22 mouse cellular contexts compared by ENCODE assay signal in the genomic region with DNA sequence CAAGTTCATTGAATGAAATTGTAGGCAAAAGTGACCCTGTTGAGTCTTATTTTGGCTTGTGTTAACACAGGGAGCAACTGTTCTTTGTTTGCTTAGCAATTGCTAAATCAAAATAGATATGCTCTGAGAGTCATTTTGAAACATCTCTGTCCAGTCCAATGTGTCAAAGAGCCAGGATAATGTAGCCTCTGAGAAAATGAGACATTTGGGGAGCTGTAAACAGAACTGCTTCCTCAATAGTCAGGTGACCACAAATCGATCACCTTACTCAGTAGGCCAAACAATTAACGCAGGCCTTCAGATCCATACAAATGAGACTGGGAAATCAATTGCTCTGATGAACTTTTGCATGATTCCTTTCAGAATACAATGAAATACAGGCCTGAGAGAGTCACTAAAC.
DNase-seq lines count a peak whose midpoint lies in the region; ATAC-seq and TF ChIP-seq lines count a peak whose summit lies in the region.
"Had no signal": no experiment of that assay in that cellular context is flagged by ENCODE, and none has a peak within 500 bp of the region (broad histone marks: within the 10 kb centered on the region; RNA-seq: fewer than 3 reads in every experiment).

No protein-coding gene starts in this region.

- 63% methylated on average over 2 of the region's 2 CpGs for WGBS in liver, postnatal 0 days (ENCODE audit: insufficient replicate concordance)

- intact Hi-C loops in heart, postnatal 36 days (cut with DNase I), result no loop called here

- no peaks in the 10 kb centered on the region for H3K27me3 ChIP-seq in liver, postnatal 0 days (ENCODE audit: insufficient read depth, low read length)
- H3K27me3 ChIP-seq: CH12.LX; embryonic facial prominence, embryonic 12.5 days; forebrain, embryonic 13.5 days; forebrain, embryonic 15.5 days had no signal

- no peaks in the 10 kb centered on the region for H3K9me3 ChIP-seq in liver, postnatal 0 days (ENCODE audit: low read length)
- H3K9me3 ChIP-seq: embryonic facial prominence, embryonic 10.5 days; embryonic facial prominence, embryonic 12.5 days; forebrain, embryonic 13.5 days; forebrain, embryonic 15.5 days; G1E had no signal

- DNase-seq in heart, adult 11 months, result peak; percentile 11
- DNase-seq in heart, postnatal 36 days, result no peak
- no peak for DNase-seq in liver, postnatal 0 days
- no peak for DNase-seq in liver
- no peak for DNase-seq in gastrocnemius, adult 8-10 months (ENCODE audit: low spot score in 2 of 2)
- DNase-seq: adrenal gland, adult 8-10 months; adrenal gland, postnatal 14 days; adrenal gland, postnatal 36 days; B cell, adult 2 months; cerebellum, adult 11-12 months; cerebellum, adult 2 months; cerebellum, adult 9-10 months; cerebellum, postnatal 10 days; cerebellum, postnatal 25 days; forebrain, postnatal 0 days had no signal

- no peak overlapping the region for H3K9ac ChIP-seq in liver, postnatal 0 days (replicated peaks)
- H3K9ac ChIP-seq: embryonic facial prominence, embryonic 12.5 days; forebrain, embryonic 13.5 days; forebrain, embryonic 15.5 days; forebrain, postnatal 0 days had no signal

- no peaks in the 10 kb centered on the region for H3K36me3 ChIP-seq in liver, postnatal 0 days (replicated peaks; ENCODE audit: insufficient read depth, low read length)
- H3K36me3 ChIP-seq: embryonic facial prominence, embryonic 10.5 days; embryonic facial prominence, embryonic 12.5 days; forebrain, embryonic 15.5 days; G1E had no signal

- no peak for TF ChIP-seq EP300 in liver, postnatal 0 days (IDR thresholded peaks at IDR 0.05; ENCODE audit: low read depth)

- no peak overlapping the region for H3K4me3 ChIP-seq in liver, postnatal 0 days (ENCODE audit: low read depth, low read length)
- H3K4me3 ChIP-seq: embryonic facial prominence, embryonic 10.5 days; embryonic facial prominence, embryonic 12.5 days; forebrain, embryonic 13.5 days; forebrain, embryonic 15.5 days had no signal

- TF ChIP-seq CTCF in liver, postnatal 0 days (IDR thresholded peaks at IDR 0.05; ENCODE audit: low read depth), result no peak

- no peaks in the 10 kb centered on the region for H3K4me1 ChIP-seq in liver, postnatal 0 days (ENCODE audit: insufficient read depth)
- H3K4me1 ChIP-seq: forebrain, embryonic 13.5 days; forebrain, embryonic 15.5 days had no signal

- H3K27ac ChIP-seq in liver, postnatal 0 days (ENCODE audit: low read depth), result no peak overlapping the region
- H3K27ac ChIP-seq: embryonic facial prominence, embryonic 10.5 days; embryonic facial prominence, embryonic 12.5 days; forebrain, embryonic 13.5 days; forebrain, embryonic 15.5 days had no signal

- no peak overlapping the region for H3K4me2 ChIP-seq in liver, postnatal 0 days (ENCODE audit: low read depth, low read length)
- H3K4me2 ChIP-seq: embryonic facial prominence, embryonic 12.5 days; forebrain, embryonic 13.5 days; forebrain, embryonic 15.5 days had no signal

- ATAC-seq in liver, postnatal 0 days, result peak; percentile 78
- ATAC-seq: CD4-positive, CD25-positive, alpha-beta regulatory T cell, adult 4 months; forebrain, embryonic 13.5 days; forebrain, embryonic 15.5 days; forebrain, postnatal 0 days had no signal
